Mouse (Mus musculus) neutrophil, adult 59 days (primary cell): ENCODE measurements around the gene Sorcs3. TPM values are rescaled to one million over a fixed set of nuclear protein-coding genes. Genes with fewer than 3 reads are reported as not detected.

ENCODE experiments used
- total RNA-seq, 2 experiments: library from RNA; stranded (reverse); gene quantifications; 1 replicate in 1 of 2; 2 replicates in 1 of 2; pipeline ENCODE4 v1.2.4; 2023

Gene Sorcs3
- not detected for total RNA-seq

DNA sequence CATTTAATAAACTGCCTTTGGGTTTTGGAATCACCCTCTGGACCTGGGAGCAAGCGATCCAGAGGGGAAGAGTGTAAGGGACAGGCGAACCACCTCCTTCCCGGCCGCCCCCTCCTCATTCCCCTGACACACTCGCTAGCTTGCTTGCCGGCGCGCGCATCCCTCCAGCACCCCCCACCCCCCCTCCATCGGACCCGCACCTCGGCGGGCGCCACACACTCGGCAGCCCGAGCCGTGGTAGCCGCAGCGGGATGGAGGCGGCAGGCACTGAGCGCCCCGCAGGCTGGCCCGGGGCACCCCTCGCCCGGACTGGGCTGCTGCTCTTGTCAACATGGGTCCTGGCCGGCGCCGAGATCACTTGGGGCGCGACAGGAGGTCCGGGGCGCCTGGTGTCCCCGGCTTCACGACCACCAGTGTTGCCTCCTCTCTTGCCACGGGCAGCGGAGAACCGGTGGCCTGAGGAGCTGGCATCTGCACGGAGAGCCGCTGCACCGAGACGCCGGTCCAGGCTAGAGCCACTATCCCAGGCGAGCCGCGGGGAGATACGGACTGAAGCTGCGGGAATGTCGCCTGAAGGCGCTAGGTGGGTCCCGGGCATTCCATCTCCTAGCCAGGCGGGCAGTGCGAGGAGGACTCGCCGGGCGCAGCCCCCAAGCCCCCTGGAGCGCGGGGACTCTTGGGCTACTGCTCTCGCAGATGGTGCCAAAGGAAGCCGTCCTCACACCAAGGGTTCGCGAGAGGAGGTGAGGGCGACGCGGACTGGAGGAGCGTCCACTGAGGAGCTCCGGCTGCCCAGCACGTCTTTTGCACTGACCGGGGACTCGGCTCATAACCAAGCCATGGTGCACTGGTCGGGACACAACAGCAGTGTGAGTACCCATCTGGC lies at the start of gene Sorcs3:
Sorcs3 (plus strand) TSS at position 97 of the 886 bp plus-strand sequence.

